Mouse (Mus musculus): ENCODE results near the gene Sp100.

Gene Sp100

GRCm38 (mm10) chr1:85697721-85698493 is 48.1 kb downstream of the Sp100 start:
- DNase-seq (ENCODE audit: low spot score in 2 of 2), result no peak

GRCm38 (mm10) chr1:85702531-85702930 is 52.7 kb downstream of the Sp100 start:
- no peak for DNase-seq (ENCODE audit: low spot score in 2 of 2)

DNA sequence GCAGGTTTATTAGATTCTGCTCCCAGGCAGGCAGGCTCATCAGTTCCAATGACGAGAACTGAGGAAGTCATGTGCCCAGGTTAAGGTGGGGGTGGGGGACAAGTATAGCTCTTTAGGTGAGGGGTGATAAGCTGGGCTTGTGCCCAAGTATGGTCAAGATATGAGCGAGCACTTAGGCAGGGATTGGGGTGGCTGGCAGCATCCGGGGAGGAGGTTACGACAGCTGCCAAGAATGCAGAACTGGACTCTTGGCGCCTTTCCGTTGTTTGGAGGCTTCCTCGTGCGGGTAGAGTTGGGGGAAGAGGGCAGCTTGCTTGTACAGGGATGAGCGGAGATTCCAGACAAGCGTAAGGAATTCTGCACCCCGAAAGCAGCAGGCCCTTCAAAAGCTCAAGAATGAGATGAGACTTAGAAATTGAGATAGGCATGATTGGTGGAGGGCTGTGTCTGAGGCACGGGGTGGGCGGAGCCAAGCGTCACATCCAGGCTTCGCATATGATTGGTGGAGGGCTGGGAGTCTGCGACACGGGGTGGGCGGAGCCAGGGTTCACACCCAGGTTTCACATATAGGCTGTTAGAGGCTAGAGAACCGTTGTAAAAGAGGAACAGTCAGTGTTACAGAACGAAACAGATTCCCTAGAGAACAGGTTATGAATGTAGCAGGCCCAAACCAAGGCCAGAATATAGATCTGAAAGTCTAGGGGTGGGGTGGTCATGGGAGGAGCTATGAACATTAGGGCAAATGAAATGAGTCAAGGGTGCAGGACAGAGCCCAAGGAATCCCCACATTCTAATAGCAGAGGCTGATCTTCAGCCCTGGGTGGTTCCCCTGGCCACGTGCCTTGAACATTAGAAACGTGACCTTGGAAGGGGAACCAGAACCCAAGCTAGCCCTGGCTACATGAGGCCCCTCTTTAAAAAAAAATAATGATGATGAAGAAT is 53.7 kb downstream of the Sp100 start:
- DNase-seq (ENCODE audit: low spot score in 2 of 2), result peak; percentile 20 to 29

- no peak for DNase-seq (ENCODE audit: low spot score in 2 of 2)
These were observed 55.8 kb downstream of the Sp100 start for GRCm38 (mm10) chr1:85705552-85705951.

GRCm38 (mm10) chr1:85706754-85707153 is 57.0 kb downstream of the Sp100 start:
- no peak for DNase-seq (ENCODE audit: low spot score in 2 of 2)

DNA sequence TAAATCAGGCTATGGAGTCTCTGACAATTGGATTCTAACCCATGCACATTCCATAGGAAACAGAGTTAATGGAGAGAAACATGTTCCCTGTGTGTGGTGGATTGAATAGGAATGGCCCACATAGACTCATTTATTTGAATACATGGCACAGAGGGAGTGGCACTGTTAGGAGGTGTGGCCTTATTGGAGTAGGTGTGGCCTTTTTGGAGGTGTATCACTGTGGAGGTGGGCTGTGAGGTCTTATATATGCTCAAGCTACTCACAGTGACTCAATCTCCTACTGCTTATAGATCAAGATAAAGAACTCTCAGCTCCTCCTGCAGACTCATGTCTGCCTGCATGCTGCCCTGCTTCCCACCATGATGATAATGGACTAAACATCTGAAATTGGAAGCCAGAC is 64.7 kb downstream of the Sp100 start:
- no peak for DNase-seq (ENCODE audit: low spot score in 2 of 2)

- DNase-seq (ENCODE audit: low spot score in 2 of 2), result no peak
These were observed 66.7 kb downstream of the Sp100 start for GRCm38 (mm10) chr1:85716447-85717027.

DNA sequence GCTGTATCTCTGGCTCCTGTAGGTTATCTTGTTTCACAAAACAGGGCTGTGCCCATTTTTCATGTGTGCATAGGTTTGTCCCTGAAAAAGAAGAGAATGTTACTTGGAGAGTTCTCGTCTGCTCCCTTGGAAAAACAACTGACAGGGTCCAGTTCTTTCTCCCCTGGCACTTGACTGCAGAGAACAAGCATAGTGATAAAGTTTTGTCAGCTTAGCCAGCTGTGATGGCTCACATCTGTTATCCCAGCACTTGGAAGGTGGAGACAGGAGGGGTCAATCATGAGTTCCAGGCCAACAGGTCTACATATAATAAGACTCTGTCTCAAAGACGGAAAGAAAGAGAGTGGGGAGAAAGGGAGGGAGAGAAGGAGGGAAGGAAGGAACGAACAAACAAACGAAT is 69.3 kb downstream of the Sp100 start:
- DNase-seq (ENCODE audit: low spot score in 2 of 2), result no peak

DNA sequence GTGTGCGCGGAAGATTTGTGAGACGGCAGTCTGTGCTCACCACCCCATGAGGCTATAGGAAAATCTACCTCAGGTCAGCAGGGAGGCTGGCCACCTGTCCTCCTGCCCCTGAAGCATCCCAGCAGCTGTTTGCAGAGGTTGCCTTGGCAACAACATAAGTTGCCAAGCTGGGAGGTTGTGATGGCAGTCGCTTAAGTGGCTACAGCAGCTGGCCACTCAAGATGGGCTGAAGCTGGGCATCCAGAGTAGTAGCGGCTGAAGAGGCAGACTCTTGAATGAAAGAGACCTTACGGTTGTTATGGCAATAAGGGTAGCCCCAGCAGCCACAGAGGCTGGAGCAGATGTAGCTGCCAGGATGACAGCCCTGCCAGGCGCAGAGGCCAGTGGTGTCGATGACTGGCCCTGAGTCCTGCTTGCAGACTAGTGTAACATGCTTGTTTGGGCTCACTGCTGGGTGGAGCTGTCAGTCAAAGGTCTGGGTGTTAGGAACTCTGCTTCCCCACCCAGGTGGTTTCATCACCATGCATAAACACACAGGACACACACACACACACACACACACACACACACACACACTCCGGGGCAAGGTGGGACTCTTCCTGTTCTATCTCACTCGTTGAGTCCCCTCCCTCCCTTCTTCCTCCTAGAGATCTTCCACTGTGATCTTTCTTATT is 70.6 kb downstream of the Sp100 start:
- no peak for DNase-seq (ENCODE audit: low spot score in 2 of 2)

- DNase-seq (ENCODE audit: low spot score in 2 of 2), result no peak
These were observed 80.7 kb downstream of the Sp100 start for GRCm38 (mm10) chr1:85730471-85730870.

GRCm38 (mm10) chr1:85732581-85732980 is 82.8 kb downstream of the Sp100 start:
- no peak for DNase-seq (ENCODE audit: low spot score in 2 of 2)

GRCm38 (mm10) chr1:85734511-85734910 is 84.7 kb downstream of the Sp100 start:
- DNase-seq (ENCODE audit: low spot score in 2 of 2), result no peak

DNA sequence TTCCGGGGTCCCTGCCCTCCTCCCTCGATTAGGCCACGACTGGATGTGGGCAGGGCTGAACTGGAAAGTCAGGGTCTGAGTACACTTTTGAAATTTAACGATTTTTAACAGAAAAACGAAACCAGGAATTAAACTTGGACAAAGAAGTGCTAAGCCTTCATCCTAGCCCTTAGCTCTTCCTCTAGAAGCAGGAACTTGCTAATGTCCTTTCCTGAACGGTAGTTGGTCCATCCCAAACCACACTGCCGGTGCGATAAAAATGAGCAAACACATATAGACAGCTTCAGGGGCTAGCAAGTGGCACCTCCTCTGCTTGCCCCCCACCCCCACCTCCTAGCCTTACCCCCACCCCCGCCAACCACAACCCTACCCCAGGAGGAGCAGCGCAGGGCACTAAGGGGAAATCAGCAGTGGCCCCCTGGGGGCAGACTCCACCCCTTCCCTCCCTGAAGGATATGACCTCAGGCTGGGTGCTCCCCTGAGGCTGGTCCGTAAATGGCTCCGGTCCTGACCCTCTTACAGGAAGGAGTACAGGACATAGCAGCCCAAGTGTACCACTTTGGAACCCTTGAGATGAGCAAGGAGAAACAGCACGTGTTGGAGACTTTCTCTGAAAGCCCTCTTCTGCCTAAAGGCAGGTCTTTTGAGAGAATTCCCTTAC is 85.8 kb downstream of the Sp100 start:
- DNase-seq (ENCODE audit: low spot score in 2 of 2), result no peak

- peak; percentile 64 to 82 for DNase-seq (ENCODE audit: low spot score in 2 of 2)
These were observed 86.8 kb downstream of the Sp100 start for GRCm38 (mm10) chr1:85736355-85737184.

GRCm38 (mm10) chr1:85739000-85739399 is 89.2 kb downstream of the Sp100 start:
- no peak for DNase-seq (ENCODE audit: low spot score in 2 of 2)

DNA sequence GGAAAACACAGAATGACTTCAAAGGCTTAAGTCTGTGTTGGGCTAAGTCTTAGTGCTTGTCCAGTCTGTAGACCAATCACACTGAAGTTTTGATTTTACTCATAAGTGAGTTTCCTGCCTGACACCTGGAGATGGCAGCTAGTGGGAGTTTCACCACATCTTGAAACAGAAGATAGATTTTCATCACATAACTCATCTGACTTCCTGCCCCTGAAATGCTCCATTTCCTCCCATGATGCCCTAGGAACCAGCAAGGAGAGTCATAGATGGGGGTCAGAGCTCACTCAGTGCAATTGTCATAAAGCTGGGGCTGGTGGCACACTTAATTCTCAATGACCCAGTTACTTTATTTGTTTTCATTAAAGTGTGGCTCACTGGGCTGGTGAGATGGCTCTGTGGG is 90.0 kb downstream of the Sp100 start:
- no peak for DNase-seq (ENCODE audit: low spot score in 2 of 2)

- DNase-seq (ENCODE audit: low spot score in 2 of 2), result no peak
These were observed 91.1 kb downstream of the Sp100 start for GRCm38 (mm10) chr1:85740923-85741322.

GRCm38 (mm10) chr1:85742333-85742732 is 92.5 kb downstream of the Sp100 start:
- no peak for DNase-seq (ENCODE audit: low spot score in 2 of 2)

DNA sequence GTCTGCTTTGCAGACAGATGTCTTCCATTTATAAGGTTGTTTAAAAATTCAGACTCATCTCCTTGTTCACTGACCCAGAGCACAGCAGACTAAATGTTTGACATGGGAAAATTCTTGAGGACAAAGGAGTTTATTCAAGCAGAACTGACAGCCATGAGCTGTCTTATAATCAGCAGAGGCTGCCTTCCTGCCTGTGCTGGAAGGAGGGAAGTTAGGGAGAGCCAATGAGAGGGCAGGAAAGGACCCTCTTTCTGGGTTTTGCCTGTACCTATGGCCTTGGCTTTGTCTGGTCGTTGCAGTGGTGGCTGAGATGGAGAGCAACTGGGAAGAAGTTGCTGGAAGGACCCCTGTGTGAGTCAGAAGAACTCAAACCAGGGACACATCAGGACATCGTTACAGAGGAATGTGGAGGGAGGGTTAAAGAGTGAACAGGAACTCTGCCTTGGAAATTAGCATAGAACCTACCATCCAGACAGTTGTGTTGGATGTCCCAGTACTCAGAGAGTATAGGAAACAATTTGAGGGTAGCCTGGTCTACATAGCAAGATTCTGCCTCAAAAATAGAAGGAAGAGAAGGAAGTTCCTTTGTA is 93.2 kb downstream of the Sp100 start:
- DNase-seq (ENCODE audit: low spot score in 2 of 2), result no peak

DNA sequence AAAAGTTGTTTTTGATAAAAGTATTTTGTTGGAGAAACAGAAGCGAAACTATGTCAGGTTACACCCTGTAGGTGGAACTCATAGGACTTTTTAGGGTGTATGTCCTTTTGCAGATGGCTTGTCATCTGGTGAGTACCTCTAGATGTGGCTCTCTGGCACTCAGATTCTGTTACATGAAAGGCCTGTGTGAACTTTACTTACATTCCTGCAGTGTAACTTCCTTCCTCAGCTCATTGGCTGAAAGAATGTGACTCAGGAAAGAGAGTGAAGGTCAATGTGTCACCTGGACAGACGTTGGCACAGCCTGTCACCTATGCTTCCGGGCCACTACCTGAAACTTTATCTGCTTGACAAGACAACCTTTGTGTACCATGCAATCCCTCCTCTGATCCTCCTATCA is 94.8 kb downstream of the Sp100 start:
- DNase-seq (ENCODE audit: low spot score in 2 of 2), result no peak
